Mouse (Mus musculus): Measurements from ENCODE around the gene Rmdn2. TPM values are rescaled to one million over a fixed set of nuclear protein-coding genes. Genes with fewer than 3 reads are reported as not detected.

Gene Rmdn2
- polyA plus RNA-seq, 1 experiment from 2014 or later, result 15.2 TPM

DNA sequence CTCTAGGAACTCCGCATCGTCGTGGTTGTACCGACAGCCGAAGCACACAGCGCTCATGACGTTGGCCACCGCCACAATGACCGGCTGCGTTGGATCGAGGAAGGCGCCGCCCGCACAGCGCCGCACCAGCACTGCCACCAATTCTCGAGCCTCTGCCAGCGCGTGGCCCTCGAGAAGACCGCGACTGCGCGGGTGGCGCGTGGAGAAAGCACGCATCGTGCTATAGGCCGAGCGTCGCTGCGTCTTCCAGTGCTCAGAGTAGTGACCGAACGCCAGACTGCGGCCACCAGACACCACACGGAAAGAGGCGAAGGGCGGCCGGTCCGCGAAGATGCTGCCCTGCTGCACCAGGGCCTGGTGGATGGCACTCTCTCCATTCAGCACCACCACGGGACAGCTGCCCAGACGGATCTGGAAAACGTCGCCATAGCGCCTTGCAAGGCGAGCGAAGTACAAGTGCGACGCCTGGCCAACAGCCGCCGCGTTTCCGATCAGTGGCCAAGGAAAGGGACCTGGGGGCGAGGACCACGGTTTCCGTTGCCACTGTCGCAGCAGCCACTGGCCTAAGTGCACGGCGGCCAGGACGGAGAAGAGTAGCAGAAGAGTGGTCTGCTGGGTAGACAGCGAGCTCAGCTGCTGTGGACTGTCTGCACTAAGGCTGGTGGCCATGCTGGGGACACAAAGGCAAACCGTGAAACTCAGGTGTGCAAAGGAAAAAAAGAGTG is 102.1 kb downstream of the Rmdn2 start:
- ATAC-seq (replicated peaks; ENCODE audit: low FRiP score, low read depth) (no peak; the same call in 1 of the 2 replicates), DNase-seq (ENCODE audit: low spot score) (peak; percentile 69)
- H3K4me3 ChIP-seq (replicated peaks; ENCODE audit: low read depth, low read length), result peak overlapping the region; percentile 45
- peak overlapping the region; percentile 21; the same call in 1 of the 2 replicates for H3K27ac ChIP-seq
- peak overlapping the region; percentile 51 for H3K9ac ChIP-seq (ENCODE audit: low read depth, low read length)
- 0 out of 2 replicates have a peak, but pooled peaks cover 6% of the 10 kb centered on the region for H3K27me3 ChIP-seq (ENCODE audit: insufficient read depth, low read length)
- H3K9me3 ChIP-seq (replicated peaks; ENCODE audit: low read length), result no peaks in the 10 kb centered on the region
- peaks cover 18% of the 10 kb centered on the region for H3K4me1 ChIP-seq (replicated peaks; ENCODE audit: insufficient read depth, low read length)
- H3K4me2 ChIP-seq (ENCODE audit: low read length), result peak overlapping the region; percentile 72
- WGBS, result under 1% methylated on average over 63 of the region's 63 CpGs
- no peak for TF ChIP-seq CTCF (IDR thresholded peaks at IDR 0.05; ENCODE audit: low read depth)
- H3K36me3 ChIP-seq (ENCODE audit: insufficient read depth, low read length), result no peaks in the 10 kb centered on the region

DNA sequence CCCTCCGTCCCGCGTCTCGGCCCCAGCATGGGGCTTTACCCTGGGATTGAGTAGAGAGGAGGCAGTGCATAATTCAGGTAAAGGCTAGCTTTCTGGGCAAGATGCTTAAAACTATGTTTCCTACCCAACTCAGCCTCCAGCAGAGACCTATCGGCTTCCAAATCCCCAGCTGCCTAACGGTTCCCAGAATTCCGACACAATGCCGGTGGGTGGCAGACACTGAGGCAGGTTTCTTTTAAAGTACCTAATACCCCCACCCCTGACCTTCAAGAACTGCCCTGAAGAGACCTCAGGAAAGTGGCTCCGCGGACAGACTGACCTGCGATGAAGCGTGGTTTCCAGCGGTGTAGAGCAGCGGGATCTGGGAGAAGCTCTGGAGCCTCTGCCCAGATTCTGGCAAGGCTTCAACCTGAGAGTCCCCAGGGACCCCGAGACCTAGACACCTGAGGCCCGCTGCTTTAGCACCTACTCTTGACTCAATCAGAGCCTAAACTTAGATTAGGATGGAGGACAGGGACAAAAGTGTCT is 102.8 kb downstream of the Rmdn2 start:
- ATAC-seq (replicated peaks; ENCODE audit: low FRiP score, low read depth) (no peak), DNase-seq (ENCODE audit: low spot score) (no peak)
- Histone ChIP-seq H3K27ac (peak overlapping the region; percentile 57), H3K4me3 (replicated peaks; ENCODE audit: low read depth, low read length) (peak overlapping the region; percentile 45), H3K27me3 (ENCODE audit: insufficient read depth, low read length) (0 out of 2 replicates have a peak, but pooled peaks cover 6% of the 10 kb centered on the region), H3K9me3 (replicated peaks; ENCODE audit: low read length) (no peaks in the 10 kb centered on the region), H3K4me1 (replicated peaks; ENCODE audit: insufficient read depth, low read length) (peaks cover 18% of the 10 kb centered on the region), H3K36me3 (ENCODE audit: insufficient read depth, low read length) (no peaks in the 10 kb centered on the region), H3K9ac (ENCODE audit: low read depth, low read length) (peak overlapping the region; percentile 51; the same call in 1 of the 2 replicates), H3K4me2 (ENCODE audit: low read length) (peak overlapping the region; percentile 72)
- WGBS, result under 1% methylated on average over 16 of the region's 16 CpGs
- no peak for TF ChIP-seq CTCF (IDR thresholded peaks at IDR 0.05; ENCODE audit: low read depth)

DNA sequence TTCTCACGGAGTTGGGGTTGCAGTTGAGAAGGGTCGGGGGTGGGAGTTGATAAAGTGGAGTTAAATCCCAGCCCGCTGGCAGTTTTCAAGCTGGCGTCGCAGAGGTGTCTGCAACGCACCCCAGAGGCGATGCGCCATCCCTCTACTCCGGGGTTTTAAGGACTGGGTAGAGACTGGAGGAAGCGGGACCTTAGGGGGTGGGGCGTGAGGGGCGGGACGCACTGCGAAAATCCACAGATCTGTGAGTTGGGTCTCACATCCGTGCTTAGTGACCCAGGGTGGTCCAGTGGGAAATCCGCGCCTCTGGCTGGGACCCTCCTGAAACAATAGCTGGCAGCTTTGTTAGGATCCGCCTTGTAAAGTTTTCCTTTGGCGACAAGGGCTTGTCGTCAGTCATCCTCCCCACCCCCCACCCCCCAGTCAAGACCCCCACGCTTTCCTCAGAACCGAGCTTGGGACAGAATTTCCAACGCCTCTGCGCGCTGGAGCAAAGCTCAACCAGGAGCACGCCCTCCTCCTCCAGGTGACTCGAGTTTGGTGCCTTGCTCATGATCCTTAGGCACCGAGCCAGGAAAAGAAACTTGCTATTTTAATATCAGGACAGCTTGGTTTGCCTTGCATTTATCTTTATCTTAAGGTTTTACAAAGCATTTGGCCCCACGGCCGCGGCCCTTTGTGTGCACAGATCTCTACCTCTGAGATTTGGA is 103.4 kb downstream of the Rmdn2 start, which contains the start of gene Cyp1b1:
Gene Cyp1b1 (minus strand): TSS at position 131 of the 707 bp plus-strand sequence.
- WGBS, result 0% methylated on average over 31 of the region's 31 CpGs
- Histone ChIP-seq H3K27ac (peak within 1 kb of the TSS; percentile 57), H3K9ac (ENCODE audit: low read depth, low read length) (peak within 1 kb of the TSS; percentile 51), H3K27me3 (ENCODE audit: insufficient read depth, low read length) (0 out of 2 replicates have a peak, but pooled peaks cover 6% of the 10 kb centered on the region), H3K9me3 (replicated peaks; ENCODE audit: low read length) (no peaks in the 10 kb centered on the region), H3K4me2 (ENCODE audit: low read length) (peak within 1 kb of the TSS; percentile 72), H3K4me1 (replicated peaks; ENCODE audit: insufficient read depth, low read length) (peaks cover 18% of the 10 kb centered on the region), H3K4me3 (replicated peaks; ENCODE audit: low read depth, low read length) (peak within 1 kb of the TSS; percentile 45), H3K36me3 (ENCODE audit: insufficient read depth, low read length) (no peaks in the 10 kb centered on the region)
- DNase-seq (ENCODE audit: low spot score), result peak; percentile 59
- no peak for TF ChIP-seq CTCF (IDR thresholded peaks at IDR 0.05; ENCODE audit: low read depth)
- peak; percentile 25 for ATAC-seq (replicated peaks; ENCODE audit: low FRiP score, low read depth)

GRCm38 (mm10) chr17:79715649-79716143 is 104.0 kb downstream of the Rmdn2 start:
- peak; percentile 92 for ATAC-seq (replicated peaks; ENCODE audit: low FRiP score, low read depth)
- H3K9ac ChIP-seq (ENCODE audit: low read depth, low read length), result peak overlapping the region; percentile 38; the same call in 1 of the 2 replicates
- H3K27ac ChIP-seq, result no peak overlapping the region
- peak; percentile 87 for TF ChIP-seq CTCF (IDR thresholded peaks at IDR 0.05; ENCODE audit: low read depth)
- H3K4me1 ChIP-seq (replicated peaks; ENCODE audit: insufficient read depth, low read length), result peaks cover 18% of the 10 kb centered on the region
- H3K4me2 ChIP-seq (ENCODE audit: low read length), result peak overlapping the region; percentile 72
- H3K9me3 ChIP-seq (replicated peaks; ENCODE audit: low read length), result no peaks in the 10 kb centered on the region
- peak overlapping the region; percentile 45 for H3K4me3 ChIP-seq (replicated peaks; ENCODE audit: low read depth, low read length)
- under 1% methylated on average over 42 of the region's 42 CpGs for WGBS
- 0 out of 2 replicates have a peak, but pooled peaks cover 6% of the 10 kb centered on the region for H3K27me3 ChIP-seq (ENCODE audit: insufficient read depth, low read length)
- H3K36me3 ChIP-seq (ENCODE audit: insufficient read depth, low read length), result no peaks in the 10 kb centered on the region
- peak; percentile 95 for DNase-seq (ENCODE audit: low spot score)

DNA sequence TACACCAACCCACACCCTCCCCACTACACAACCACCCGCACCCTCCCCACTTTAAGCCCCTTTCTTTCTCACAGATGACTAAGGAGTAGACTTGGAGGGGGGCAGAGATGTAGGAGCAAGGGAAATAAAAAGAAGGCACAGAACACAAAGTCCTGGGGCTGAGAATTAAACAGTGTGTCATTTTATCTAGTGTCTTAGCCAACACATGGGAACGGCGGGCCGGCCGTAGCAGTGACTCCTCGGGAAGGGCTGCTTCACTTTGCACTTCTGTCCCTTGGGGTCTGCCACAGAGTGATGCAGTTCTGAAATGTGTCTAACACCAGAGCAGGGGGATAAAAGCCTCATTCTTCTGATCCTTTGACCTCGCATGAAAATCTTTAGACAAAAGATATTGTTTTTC is 109.0 kb downstream of the Rmdn2 start:
- H3K4me3 ChIP-seq (replicated peaks; ENCODE audit: low read depth, low read length), result no peak overlapping the region
- H3K36me3 ChIP-seq (ENCODE audit: insufficient read depth, low read length), result no peaks in the 10 kb centered on the region
- no peaks in the 10 kb centered on the region for H3K27me3 ChIP-seq (ENCODE audit: insufficient read depth, low read length)
- no peak overlapping the region for H3K27ac ChIP-seq
- H3K4me2 ChIP-seq (ENCODE audit: low read length), result no peak overlapping the region
- DNase-seq (ENCODE audit: low spot score) (no peak), ATAC-seq (replicated peaks; ENCODE audit: low FRiP score, low read depth) (no peak)
- TF ChIP-seq CTCF (IDR thresholded peaks at IDR 0.05; ENCODE audit: low read depth), result no peak
- no peak overlapping the region for H3K9ac ChIP-seq (ENCODE audit: low read depth, low read length)
- H3K9me3 ChIP-seq (replicated peaks; ENCODE audit: low read length), result no peaks in the 10 kb centered on the region
- 80% methylated on average over 7 of the region's 7 CpGs for WGBS
- no peaks in the 10 kb centered on the region for H3K4me1 ChIP-seq (replicated peaks; ENCODE audit: insufficient read depth, low read length)

- no peak for DNase-seq (ENCODE audit: low spot score)
- no peak overlapping the region for H3K27ac ChIP-seq
- H3K4me1 ChIP-seq (replicated peaks; ENCODE audit: insufficient read depth, low read length), result peaks cover 13% of the 10 kb centered on the region; the same call in 1 of the 2 replicates
- H3K9me3 ChIP-seq (replicated peaks; ENCODE audit: low read length), result no peaks in the 10 kb centered on the region
- no peak overlapping the region for H3K4me2 ChIP-seq (ENCODE audit: low read length)
- no peak for ATAC-seq (replicated peaks; ENCODE audit: low FRiP score, low read depth)
- H3K4me3 ChIP-seq (replicated peaks; ENCODE audit: low read depth, low read length), result no peak overlapping the region
- H3K36me3 ChIP-seq (ENCODE audit: insufficient read depth, low read length), result no peaks in the 10 kb centered on the region
- no peak overlapping the region for H3K9ac ChIP-seq (ENCODE audit: low read depth, low read length)
- H3K27me3 ChIP-seq (ENCODE audit: insufficient read depth, low read length), result no peaks in the 10 kb centered on the region
- TF ChIP-seq CTCF (IDR thresholded peaks at IDR 0.05; ENCODE audit: low read depth), result no peak
- 72% methylated on average over 5 of the region's 5 CpGs for WGBS
Observed at GRCm38 (mm10) chr17:79726613-79727012, 115.0 kb downstream of the Rmdn2 start.
